8 mouse cellular contexts compared by ENCODE assay signal in the genomic region with DNA sequence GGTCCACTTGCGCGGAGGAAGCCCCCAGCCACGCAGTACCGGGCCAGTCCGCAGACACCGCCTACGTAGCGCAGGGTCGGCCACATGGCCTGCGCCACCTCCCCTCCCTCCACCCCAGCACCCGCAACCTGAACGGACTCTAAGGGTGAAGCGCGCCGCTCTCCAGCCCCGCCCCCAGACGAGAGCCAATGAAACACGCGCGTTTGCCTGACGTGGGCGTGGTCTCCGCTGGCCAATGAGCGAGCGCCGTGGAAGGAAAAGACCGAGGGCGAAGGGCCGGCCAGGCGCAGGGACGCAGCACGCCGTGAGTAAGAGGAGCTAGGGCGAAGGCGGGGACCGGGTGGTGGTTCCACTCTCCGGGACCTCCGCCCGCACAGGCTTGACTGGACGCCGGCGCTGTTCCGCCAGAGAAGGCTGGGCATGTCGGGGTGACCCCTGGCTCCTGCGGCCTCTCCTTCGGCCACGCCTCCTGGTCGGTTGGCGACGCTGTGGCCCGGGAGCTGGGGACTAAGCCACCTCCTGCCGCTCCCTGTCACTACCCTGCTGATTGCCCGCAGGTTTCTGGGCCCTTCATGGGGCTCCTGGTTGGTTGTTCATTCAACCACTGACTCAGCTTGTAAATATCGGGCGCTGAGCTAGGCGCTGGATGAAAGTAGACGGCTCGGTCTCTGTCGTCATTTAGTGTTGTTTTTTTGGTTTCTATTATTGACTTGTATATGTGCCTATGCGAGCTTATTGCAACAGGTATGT. TPM values are rescaled to one million over a fixed set of nuclear protein-coding genes. Genes with fewer than 3 reads are reported as not detected.
DNase-seq lines count a peak whose midpoint lies in the region; ATAC-seq lines count a peak whose summit lies in the region.

Gene L2hgdh, minus strand, starts transcription at position 163 of the 750 bp plus-strand sequence.
Gene Atp5s, plus strand, starts transcription at position 240 of the 750 bp plus-strand sequence.

- ATAC-seq in hematopoietic stem cell, adult 5-6 weeks (replicated peaks in 1 of 2; ENCODE audit: insufficient read depth in 1 of 2, low FRiP score in 2 of 2, low TSS enrichment in 1 of 2, low read depth in 1 of 2, poor library complexity in 2 of 2, severe bottlenecking in 2 of 2), result peak; percentile 96 to 98
- peak; percentile 98 for ATAC-seq in lung, embryonic 16.5 days (ENCODE audit: low read depth)

- peak within 1 kb of the TSS; percentile 81 for H3K27ac ChIP-seq in lung, embryonic 16.5 days (ENCODE audit: low read length)

- H3K9me3 ChIP-seq in lung, embryonic 16.5 days (ENCODE audit: control insufficient read depth, low read length), result peaks cover 3% of the 10 kb centered on the region

- no peaks in the 10 kb centered on the region; the same call in 1 of the 2 replicates for H3K36me3 ChIP-seq in lung, embryonic 16.5 days (ENCODE audit: control insufficient read depth, insufficient read depth, low read length)

- H3K9ac ChIP-seq in lung, embryonic 16.5 days (ENCODE audit: low read length), result peak within 1 kb of the TSS; percentile 82

- DNase-seq in MEL-GATA-1-ER (ENCODE audit: extremely low read depth, low read depth), result peak; percentile 77
- peak; percentile 95 for DNase-seq in cerebellum, adult 8-10 months
- peak; percentile 91 for DNase-seq in forelimb bud, embryonic 11.5 days (ENCODE audit: low read depth, low spot score)
- DNase-seq in layer of hippocampus, adult 9-10 months (ENCODE audit: low spot score), result peak; percentile 86
- DNase-seq in ovary, postnatal 10 days (ENCODE audit: low spot score), result peak; percentile 90
- peak; percentile 90 to 93 for DNase-seq in thymus, postnatal 10 days (ENCODE audit: low spot score in 2 of 2)

- peaks cover 12% of the 10 kb centered on the region; the same call in 1 of the 2 replicates for H3K4me1 ChIP-seq in lung, embryonic 16.5 days (replicated peaks; ENCODE audit: control insufficient read depth, insufficient read depth, low read length)

- H3K27me3 ChIP-seq in lung, embryonic 16.5 days (ENCODE audit: control insufficient read depth, insufficient read depth, low read depth, low read length), result no peaks in the 10 kb centered on the region

- H3K4me3 ChIP-seq in lung, embryonic 16.5 days (ENCODE audit: low read length), result peak within 1 kb of the TSS; percentile 89

- H3K4me2 ChIP-seq in lung, embryonic 16.5 days (ENCODE audit: low read depth, low read length), result peak within 1 kb of the TSS; percentile 94

- WGBS in lung, embryonic 16.5 days, result under 1% methylated on average over 60 of the region's 60 CpGs

RNA-seq across cellular contexts. Expression of gene L2hgdh, which starts in this region (rescaled TPM):
- 18.2 and 26.6 TPM in 2 replicates for total RNA-seq in hematopoietic stem cell, adult 5-6 weeks (2017)
- 14.3 and 15.5 TPM in 2 replicates for polyA plus RNA-seq in lung, embryonic 16.5 days (2015; fragmentation: Nextera tagmentation; extraction: Ambion mirVana)

RNA-seq across cellular contexts. Expression of gene Atp5s, which starts in this region (rescaled TPM):
- 15.4 and 32.7 TPM in 2 replicates for total RNA-seq in hematopoietic stem cell, adult 5-6 weeks (2017)
- polyA plus RNA-seq in lung, embryonic 16.5 days (2015; fragmentation: Nextera tagmentation; extraction: Ambion mirVana), result 35.3 and 36.4 TPM in 2 replicates

Comparison
In these comparisons a context has a peak if more than half of its experiments do, and no peak if none do; other contexts are left out.
1. Peak in every context shown above with its lines: DNase-seq, ATAC-seq, H3K4me3 ChIP-seq and H3K27ac ChIP-seq.